Comparison of ENCODE assay signal across 30 mouse cellular contexts in the genomic region with DNA sequence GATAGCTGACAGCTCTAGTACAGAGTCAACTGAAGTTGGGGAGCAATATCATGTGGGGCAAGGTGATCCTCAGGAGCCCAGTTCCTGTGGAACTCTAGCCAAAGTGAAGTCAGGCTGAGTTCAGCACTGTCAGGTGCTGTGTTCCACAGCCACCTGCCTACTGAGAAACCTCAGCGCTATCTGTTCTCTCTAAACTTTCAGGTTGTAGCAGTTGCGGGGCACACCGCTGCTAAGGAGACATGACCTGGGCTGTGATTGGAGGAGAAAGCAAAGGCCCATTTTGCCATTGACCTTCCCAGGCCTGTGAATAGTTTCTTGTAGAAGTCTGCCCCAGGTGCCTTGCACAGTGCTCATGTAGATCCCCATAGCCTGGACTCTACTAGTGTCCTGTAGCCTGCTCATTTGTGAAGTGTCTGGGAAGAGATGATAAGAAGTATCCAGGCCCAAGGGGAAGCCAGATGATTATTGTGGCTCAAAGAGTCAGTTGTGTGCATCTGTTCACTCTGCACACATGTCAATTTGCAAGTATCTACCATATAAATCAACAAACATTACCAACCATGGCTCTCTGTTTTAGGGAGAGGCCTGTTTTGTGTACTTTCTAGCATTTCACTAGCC. TPM values are rescaled to one million over a fixed set of nuclear protein-coding genes. Genes with fewer than 3 reads are reported as not detected.
ATAC-seq lines count a peak whose summit lies in the region.
"Not testable (repeated sequence)": the region's sequence is repeated elsewhere in the genome, so short reads cannot be mapped to it uniquely, and the experiment has no call there.
"Had no signal": no experiment of that assay in that cellular context is flagged by ENCODE, and none has a peak within 500 bp of the region (broad histone marks: within the 10 kb centered on the region; RNA-seq: fewer than 3 reads in every experiment).

No protein-coding gene starts in this region.

- not testable (repeated sequence) for H3K36me3 ChIP-seq in heart, embryonic 11.5 days (ENCODE audit: control insufficient read depth, insufficient read depth, low read length); liver, embryonic 12.5 days; liver, embryonic 15.5 days (replicated peaks)

- H3K27me3 ChIP-seq in heart, embryonic 11.5 days (ENCODE audit: control insufficient read depth, insufficient read depth, low read length); liver, embryonic 12.5 days (replicated peaks); liver, embryonic 15.5 days: not testable (repeated sequence)

- no CpG with 5 or more reads among the region's 3 CpGs for WGBS in heart, embryonic 11.5 days (ENCODE audit: insufficient replicate concordance)
- no CpG with 5 or more reads among the region's 3 CpGs for WGBS in liver, embryonic 12.5 days (ENCODE audit: insufficient replicate concordance)
- WGBS in liver, embryonic 15.5 days (ENCODE audit: insufficient replicate concordance), result no CpG with 5 or more reads among the region's 3 CpGs

- H3K4me3 ChIP-seq in heart, embryonic 11.5 days (ENCODE audit: low read depth, low read length); liver, embryonic 12.5 days; liver, embryonic 15.5 days (replicated peaks): not testable (repeated sequence)

- not testable (repeated sequence) for H3K9me3 ChIP-seq in heart, embryonic 11.5 days (replicated peaks; ENCODE audit: control insufficient read depth, low read length); liver, embryonic 12.5 days (replicated peaks); liver, embryonic 15.5 days (replicated peaks)

- not testable (repeated sequence) for H3K4me1 ChIP-seq in heart, embryonic 11.5 days (ENCODE audit: control insufficient read depth, insufficient read depth, low read length)
- peaks cover 46% of the 10 kb centered on the region for H3K4me1 ChIP-seq in liver, embryonic 12.5 days
- peaks cover 40% of the 10 kb centered on the region for H3K4me1 ChIP-seq in liver, embryonic 15.5 days (replicated peaks)

- H3K9ac ChIP-seq in heart, embryonic 11.5 days (ENCODE audit: low read depth, low read length); liver, embryonic 12.5 days; liver, embryonic 15.5 days: not testable (repeated sequence)

- not testable (repeated sequence) for H3K27ac ChIP-seq in heart, embryonic 11.5 days (ENCODE audit: low read depth, low read length); liver, embryonic 15.5 days (replicated peaks)
- H3K27ac ChIP-seq in liver, embryonic 12.5 days, result peak overlapping the region; percentile 28

- peak; percentile 16; the same call in 1 of the 2 replicates for ATAC-seq in common myeloid progenitor, adult 5-6 weeks (replicated peaks; ENCODE audit: low read depth, poor library complexity, severe bottlenecking)
- 0 out of 2 replicates have a peak, but pooled peaks have one; percentile 40 for ATAC-seq in heart, embryonic 11.5 days (replicated peaks; ENCODE audit: insufficient number of reproducible peaks, low FRiP score, low TSS enrichment)
- peak; percentile 83 for ATAC-seq in liver, embryonic 12.5 days
- peak; percentile 78 for ATAC-seq in liver, embryonic 15.5 days (ENCODE audit: insufficient read depth)
- ATAC-seq in megakaryocyte, adult 5-6 weeks (ENCODE audit: poor library complexity, severe bottlenecking), result peak; percentile 31
- peak; percentile 51; the same call in 1 of the 2 replicates for ATAC-seq in neutrophil, adult 5-6 weeks (ENCODE audit: extremely low read depth, insufficient number of reproducible peaks, low FRiP score, poor library complexity, severe bottlenecking)

- H3K4me2 ChIP-seq in heart, embryonic 11.5 days; liver, embryonic 15.5 days: not testable (repeated sequence)
- H3K4me2 ChIP-seq in liver, embryonic 12.5 days, result 0 out of 2 replicates have a peak overlapping the region, but pooled peaks have one; percentile 31

RNA-seq across cellular contexts. Expression of gene Ccr1l1, which starts 2.8 kb away (rescaled TPM):
- not detected in 2 replicates for total RNA-seq in common myeloid progenitor, adult 5-6 weeks (2017)
- polyA plus RNA-seq in heart, embryonic 11.5 days (2014; fragmentation: Nextera tagmentation; extraction: Ambion mirVana), result not detected in 2 replicates
- polyA plus RNA-seq in liver, embryonic 12.5 days (2016; fragmentation: Nextera tagmentation; extraction: Ambion mirVana), result not detected in 2 replicates
- not detected in 2 replicates for polyA plus RNA-seq in liver, embryonic 15.5 days (2015; fragmentation: Nextera tagmentation; extraction: Ambion mirVana)
- 0.23 and 1.0 TPM in 2 replicates for total RNA-seq in megakaryocyte, adult 5-6 weeks (2015)
- total RNA-seq in megakaryocyte, adult 5-6 weeks (2017), result 0.33 TPM in 1 of 2 replicates, not detected in the other
- 1.2 TPM in 1 of 2 replicates, not detected in the other for total RNA-seq in neutrophil, adult 5-6 weeks (2017)
- total RNA-seq: adrenal gland, adult 18-20 months; adrenal gland, postnatal 10 days; adrenal gland, postnatal 36 days; gastrocnemius, adult 18-20 months; gastrocnemius, postnatal 10 days; gastrocnemius, postnatal 36 days; granulocyte monocyte progenitor cell, adult 5-6 weeks; heart, adult 2 months; heart, postnatal 10 days; heart, postnatal 36 days had no signal
- polyA plus RNA-seq: C2C12; CD4-positive, CD25-positive, alpha-beta regulatory T cell, adult 4 months; embryonic facial prominence, embryonic 12.5 days; embryonic facial prominence, embryonic 15.5 days; erythroblast, embryonic 14.5 days; forebrain, embryonic 10.5 days; forebrain, embryonic 13.5 days; forebrain, embryonic 16.5 days; heart, adult 2 months; heart, embryonic 10.5 days; heart, embryonic 15.5 days; hindbrain, embryonic 10.5 days; hindbrain, embryonic 13.5 days; hindbrain, embryonic 16.5 days; Patski had no signal

RNA-seq across cellular contexts. Expression of gene Ccr1, which starts 12.5 kb away (rescaled TPM):
- 0.59 and 0.87 TPM in 2 replicates for total RNA-seq in common myeloid progenitor, adult 5-6 weeks (2017)
- polyA plus RNA-seq in heart, embryonic 11.5 days (2014; fragmentation: Nextera tagmentation; extraction: Ambion mirVana), result 0.80 and 0.92 TPM in 2 replicates
- polyA plus RNA-seq in liver, embryonic 12.5 days (2016; fragmentation: Nextera tagmentation; extraction: Ambion mirVana), result 1.4 and 1.6 TPM in 2 replicates
- 3.2 and 3.3 TPM in 2 replicates for polyA plus RNA-seq in liver, embryonic 15.5 days (2015; fragmentation: Nextera tagmentation; extraction: Ambion mirVana)
- 119 and 127 TPM in 2 replicates for total RNA-seq in megakaryocyte, adult 5-6 weeks (2015)
- total RNA-seq in megakaryocyte, adult 5-6 weeks (2017), result 94.4 and 94.8 TPM in 2 replicates
- total RNA-seq in neutrophil, adult 5-6 weeks (2017), result 360 and 362 TPM in 2 replicates
- polyA plus RNA-seq: erythroblast, embryonic 14.5 days; Patski had no signal

RNA-seq across cellular contexts. Expression of gene Ccr3, which starts 40.8 kb away (rescaled TPM):
- not detected in 2 replicates for total RNA-seq in common myeloid progenitor, adult 5-6 weeks (2017)
- polyA plus RNA-seq in heart, embryonic 11.5 days (2014; fragmentation: Nextera tagmentation; extraction: Ambion mirVana), result not detected in 2 replicates
- 0.05 TPM in 1 of 2 replicates, not detected in the other for polyA plus RNA-seq in liver, embryonic 12.5 days (2016; fragmentation: Nextera tagmentation; extraction: Ambion mirVana)
- 0.16 and 0.18 TPM in 2 replicates for polyA plus RNA-seq in liver, embryonic 15.5 days (2015; fragmentation: Nextera tagmentation; extraction: Ambion mirVana)
- 15.1 and 20.7 TPM in 2 replicates for total RNA-seq in megakaryocyte, adult 5-6 weeks (2015)
- 22.2 and 28.5 TPM in 2 replicates for total RNA-seq in megakaryocyte, adult 5-6 weeks (2017)
- total RNA-seq in neutrophil, adult 5-6 weeks (2017), result 10.1 and 10.7 TPM in 2 replicates
- total RNA-seq: adrenal gland, adult 18-20 months; gastrocnemius, adult 18-20 months; gastrocnemius, postnatal 36 days; heart, adult 2 months; heart, postnatal 36 days had no signal
- polyA plus RNA-seq: C2C12; embryonic facial prominence, embryonic 12.5 days; erythroblast, embryonic 14.5 days; forebrain, embryonic 10.5 days; forebrain, embryonic 13.5 days; forebrain, embryonic 16.5 days; hindbrain, embryonic 10.5 days; hindbrain, embryonic 13.5 days; hindbrain, embryonic 16.5 days; Patski had no signal

Comparison
In these comparisons a context has a peak if more than half of its experiments do, and no peak if none do; other contexts are left out.
1. ATAC-seq: peak in every context shown above with its lines; median percentile 83 in liver, embryonic 12.5 days; 78 in liver, embryonic 15.5 days; 51 in neutrophil, adult 5-6 weeks; 40 in heart, embryonic 11.5 days; 31 in megakaryocyte, adult 5-6 weeks; 16 in common myeloid progenitor, adult 5-6 weeks.
2. RNA of gene Ccr1, which starts 12.5 kb away (total RNA-seq): 360 to 362 TPM in neutrophil, adult 5-6 weeks and 94.4 to 127 TPM in megakaryocyte, adult 5-6 weeks; 0.59 to 0.87 TPM in common myeloid progenitor, adult 5-6 weeks; every median in the first group is over 10 times any median in the second.
3. RNA of gene Ccr3, which starts 40.8 kb away (total RNA-seq): 15.1 to 28.5 TPM in megakaryocyte, adult 5-6 weeks and 10.1 to 10.7 TPM in neutrophil, adult 5-6 weeks; not detected in common myeloid progenitor, adult 5-6 weeks; every median in the first group is over 10 times any median in the second.